Mouse (Mus musculus) cerebral cortex, adult 2 months (tissue): ENCODE data around the gene St6galnac6.

Experiments used
- WGBS: fragments of 180-500 bp; shearing (Covaris S2); methylation state at CpG from one replicate; pipeline ENCODE4 v1.1.7; 2018; 5-methylcytosine and 5-hydroxymethylcytosine counted together

St6galnac6 gene

DNA sequence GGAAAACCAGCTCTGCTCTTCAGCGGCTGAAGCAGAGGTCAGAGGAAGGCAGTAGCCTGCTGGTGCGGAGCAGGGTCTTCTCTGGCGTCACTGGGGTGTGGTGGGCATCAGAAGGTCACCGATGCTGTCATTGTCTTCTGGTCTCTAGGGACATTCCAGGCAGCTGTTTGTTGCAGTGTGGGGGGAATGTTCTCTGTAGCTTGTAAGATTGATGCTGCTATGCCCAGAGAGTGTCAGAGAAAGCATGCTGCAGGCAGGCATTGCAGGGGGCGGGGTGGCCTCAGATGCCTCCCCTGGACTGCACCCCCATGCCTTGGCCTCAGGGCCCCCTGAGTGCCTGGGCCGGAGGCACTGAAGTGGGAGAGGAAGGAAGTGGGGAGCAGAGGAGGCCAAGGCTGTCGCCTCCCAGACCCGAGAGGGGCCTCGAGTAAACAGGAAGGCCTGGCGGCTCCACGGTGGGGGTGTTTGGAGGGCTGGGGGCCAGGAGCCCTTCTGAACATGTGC is 38.3 kb downstream of the St6galnac6 start:
- 55% methylated on average over 11 of the region's 11 CpGs for WGBS

DNA sequence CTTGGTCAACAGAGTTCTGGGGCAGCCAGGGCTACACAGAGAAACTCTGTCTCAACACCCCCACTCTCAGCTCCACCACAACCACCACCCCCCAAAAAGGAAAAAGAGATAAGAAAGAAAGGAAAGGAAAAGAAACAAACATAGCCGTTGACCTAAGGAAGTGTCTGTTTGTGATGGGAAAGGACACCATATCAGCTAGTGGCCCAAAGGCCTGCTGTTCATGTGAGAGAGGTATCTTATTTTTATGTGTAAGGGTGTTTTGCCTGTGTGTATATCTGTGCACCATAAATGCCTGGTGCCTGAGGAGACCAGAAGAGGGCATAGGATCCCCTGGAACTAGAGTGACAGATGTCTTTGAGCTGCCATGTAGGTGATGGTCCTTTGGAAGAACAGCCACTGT is 40.1 kb downstream of the St6galnac6 start:
- 84% methylated on average over 1 of the region's 1 CpGs for WGBS

DNA sequence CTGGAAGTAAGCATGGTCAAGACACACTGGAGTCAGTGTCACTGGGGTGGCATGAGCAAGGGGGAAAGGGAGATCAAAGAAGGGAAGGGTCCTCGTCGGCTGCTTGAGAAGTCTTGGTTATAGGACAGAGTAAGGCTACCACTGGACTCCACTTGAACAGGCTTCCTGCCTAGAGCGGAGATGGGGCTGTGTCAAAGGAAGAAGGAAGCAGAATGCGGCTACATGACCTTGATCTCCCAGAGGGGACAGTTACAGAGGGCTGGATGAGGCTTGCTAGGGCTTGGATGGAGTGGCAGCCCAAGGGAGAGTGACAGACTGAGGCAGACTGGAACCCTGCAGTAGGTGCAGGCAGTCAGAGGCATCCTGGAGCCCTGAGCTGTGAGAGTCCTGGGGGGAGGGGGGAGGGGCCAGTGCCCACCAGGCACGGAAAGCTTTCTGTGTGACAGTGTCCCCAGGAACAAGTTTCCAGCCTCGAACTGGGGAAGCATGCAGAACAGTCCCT is 41.1 kb downstream of the St6galnac6 start:
- 70% methylated on average over 6 of the region's 6 CpGs for WGBS

DNA sequence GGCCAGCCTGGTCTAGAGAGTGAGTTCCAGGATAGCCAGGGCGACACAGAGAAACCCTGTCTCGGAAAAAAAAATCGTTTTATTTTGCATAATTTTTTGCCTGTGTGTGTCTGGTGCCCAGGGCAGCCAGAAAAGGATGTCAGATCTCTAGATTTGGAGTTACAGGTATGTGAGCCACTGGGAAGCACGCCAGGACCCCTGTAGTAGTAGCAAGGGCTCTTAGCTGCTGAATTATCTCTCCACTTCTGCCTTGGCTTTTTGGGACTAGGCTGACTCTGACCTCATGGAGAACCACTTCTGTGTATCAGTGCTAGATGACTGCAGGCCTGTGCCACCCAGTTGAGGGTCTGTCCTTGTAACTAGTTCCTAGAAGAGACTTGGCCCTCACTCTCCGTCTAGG is 42.3 kb downstream of the St6galnac6 start:
- 84% methylated on average over 5 of the region's 5 CpGs for WGBS

DNA sequence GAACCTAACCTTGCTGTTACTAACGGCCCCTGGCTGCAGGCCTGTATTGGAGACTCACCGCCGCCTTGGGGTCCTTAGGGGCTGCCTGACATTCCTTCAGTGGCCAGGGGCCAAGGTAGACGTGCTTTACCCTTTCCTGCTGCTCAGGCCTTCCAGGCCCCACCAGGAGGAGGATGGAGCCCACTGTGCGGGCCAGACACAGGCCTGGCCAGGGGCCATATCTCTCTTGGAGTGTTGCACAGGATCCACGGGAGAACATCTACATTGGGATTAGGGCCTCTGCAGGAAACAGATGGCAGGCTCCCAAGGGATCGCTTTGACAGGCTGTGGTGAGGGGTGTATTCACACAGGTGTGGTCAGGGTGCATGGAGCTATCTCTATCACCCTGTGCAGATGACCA is 43.3 kb downstream of the St6galnac6 start:
- 74% methylated on average over 7 of the region's 7 CpGs for WGBS

DNA sequence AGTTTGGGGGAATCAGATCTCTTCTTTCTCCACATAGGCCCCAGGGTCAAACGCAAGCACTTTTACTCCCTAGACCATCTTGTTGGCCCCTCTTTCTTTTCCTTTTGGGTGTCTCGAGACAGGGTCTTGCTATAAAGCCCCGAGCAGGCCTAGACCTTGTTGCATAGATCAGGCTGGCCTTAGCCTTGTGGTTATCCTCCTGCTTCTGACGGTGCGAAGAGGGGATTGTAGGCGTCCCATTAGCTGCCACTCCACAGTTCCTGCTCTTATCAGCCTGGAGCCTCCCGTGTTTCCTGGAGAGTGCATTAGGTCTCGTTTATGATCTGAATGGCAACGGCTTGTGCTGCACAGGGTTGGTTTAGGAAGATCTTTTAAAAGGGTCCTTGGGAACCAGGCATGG is 44.6 kb downstream of the St6galnac6 start:
- WGBS = 90% methylated on average over 9 of the region's 9 CpGs

DNA sequence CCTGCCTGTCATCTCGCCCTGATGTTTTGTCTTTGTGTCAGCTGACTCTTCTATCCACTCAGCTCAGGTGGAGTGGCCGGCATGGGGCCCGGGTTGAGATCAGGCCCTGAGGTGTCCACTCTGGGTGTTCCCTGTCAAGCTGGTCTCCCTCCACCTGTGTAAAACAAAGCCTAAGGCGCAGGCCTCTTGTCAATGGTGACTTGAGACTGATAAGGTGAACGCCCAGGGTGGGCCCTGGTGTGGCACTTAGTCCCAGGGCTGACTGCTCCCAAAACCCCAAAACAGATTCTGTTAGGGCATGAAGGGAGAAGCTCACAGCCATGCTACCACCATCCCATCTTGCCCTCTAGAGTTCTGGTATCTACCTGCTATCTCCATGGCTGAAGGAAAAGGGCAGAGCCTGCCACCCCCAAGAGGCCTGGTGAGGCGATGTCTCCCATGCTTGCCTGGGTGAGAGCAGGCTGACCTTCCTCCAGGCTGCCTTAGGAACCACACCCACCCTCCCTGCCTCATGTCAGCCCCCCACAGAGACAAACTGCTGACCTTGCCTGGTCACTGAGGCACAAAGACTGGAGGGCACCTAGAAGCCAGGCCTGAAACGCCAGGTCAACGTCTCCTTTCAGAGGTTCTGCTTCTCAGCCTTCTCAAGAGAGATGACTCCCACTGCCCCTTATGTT is 45.4 kb downstream of the St6galnac6 start:
- WGBS = 89% methylated on average over 8 of the region's 8 CpGs

DNA sequence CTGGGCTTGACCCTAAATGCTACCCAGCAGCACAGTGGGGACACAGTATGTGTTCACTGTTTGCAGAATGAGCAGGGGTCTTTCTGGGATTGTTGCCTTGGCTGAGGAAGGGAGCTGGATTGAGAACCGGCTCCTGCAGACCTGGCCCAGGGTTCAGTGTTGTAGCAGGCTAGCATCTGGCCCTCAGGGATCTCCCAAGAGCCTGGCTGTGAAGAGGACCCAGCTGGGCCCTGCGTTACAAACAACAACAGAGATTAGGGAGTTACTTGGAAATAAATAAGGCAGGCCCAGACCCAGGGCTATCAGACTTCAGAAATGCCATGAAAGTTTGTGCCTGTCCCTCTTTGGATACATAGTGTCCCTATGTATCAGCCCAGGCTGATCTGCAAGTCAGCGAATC is 46.1 kb downstream of the St6galnac6 start:
- WGBS = 71% methylated on average over 3 of the region's 3 CpGs

DNA sequence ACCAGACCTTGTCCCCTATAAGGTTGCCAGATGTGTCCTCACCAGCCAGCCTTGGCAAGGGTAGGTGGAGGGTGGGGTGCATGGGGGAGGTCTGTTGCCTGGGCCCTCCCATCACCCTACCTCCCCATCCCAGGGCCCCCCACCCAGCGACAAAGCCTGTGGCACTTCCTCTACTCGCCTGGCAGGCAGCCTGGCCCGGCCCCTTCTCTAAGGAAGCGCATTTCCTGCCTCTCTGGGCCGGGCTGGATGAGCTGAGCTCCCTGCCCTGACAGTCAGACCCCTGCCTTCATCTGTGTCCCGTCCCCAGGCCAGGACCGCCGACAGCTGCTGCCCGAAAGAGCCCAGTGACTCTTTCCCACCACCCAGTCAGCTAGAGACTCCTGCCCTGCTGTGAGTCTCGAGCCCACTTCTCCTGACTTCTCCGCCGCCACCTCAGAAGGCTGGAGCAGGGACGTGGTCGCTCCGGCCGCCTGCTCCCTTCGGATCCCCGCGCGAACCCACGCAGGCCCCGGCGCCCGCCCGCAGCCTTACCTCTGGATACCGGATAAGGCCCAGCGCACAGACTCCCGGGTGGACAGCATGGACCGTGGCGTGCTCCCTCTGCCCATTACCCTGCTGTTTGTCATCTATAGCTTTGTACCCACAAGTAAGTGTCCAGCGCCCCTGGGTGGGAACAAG is 47.0 kb downstream of the St6galnac6 start, which contains the start of gene Eng:
Gene Eng, plus strand, starts transcription at position 217 of the 678 bp plus-strand sequence.
- WGBS = 64% methylated on average over 31 of the region's 31 CpGs

DNA sequence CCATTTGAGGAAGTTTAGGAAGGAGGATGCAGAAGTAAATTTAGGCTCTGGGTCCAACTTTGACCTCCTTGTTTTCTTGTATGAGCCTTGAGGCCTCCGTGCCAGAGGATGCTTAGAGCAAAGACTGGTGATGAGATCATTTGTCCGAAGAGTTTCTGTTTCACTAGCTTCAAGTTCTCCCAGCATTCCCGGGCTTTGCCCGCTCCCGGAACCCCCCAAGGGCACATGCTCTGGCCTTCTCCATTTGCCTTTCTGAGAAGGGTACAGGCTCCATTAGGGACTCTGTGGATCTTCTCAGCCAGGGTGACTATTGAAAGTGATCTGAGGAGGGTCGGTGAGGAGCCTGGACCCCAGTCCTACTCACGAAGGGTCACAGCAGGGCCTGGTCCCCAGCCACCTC is 47.9 kb downstream of the St6galnac6 start:
- WGBS = 73% methylated on average over 7 of the region's 7 CpGs

DNA sequence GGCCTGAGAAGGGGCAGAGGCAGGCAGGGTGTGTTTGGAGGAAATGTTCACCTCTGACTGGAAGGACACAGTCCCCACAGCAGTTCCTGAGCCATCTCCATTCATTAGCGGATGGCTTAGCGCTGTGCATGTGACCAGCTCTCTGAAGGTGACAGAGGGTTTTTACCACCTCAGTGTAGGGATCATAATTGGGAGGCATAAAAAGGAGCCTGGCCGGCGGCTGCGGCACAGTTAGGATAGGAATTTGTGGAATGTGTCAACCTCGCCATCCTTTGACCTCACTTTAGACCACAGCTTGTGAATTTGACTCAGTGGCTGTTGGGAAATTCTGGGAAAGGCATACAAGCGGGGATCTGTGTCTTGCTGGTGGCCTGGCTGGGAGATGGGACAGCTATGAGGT is 54.3 kb downstream of the St6galnac6 start:
- 68% methylated on average over 7 of the region's 7 CpGs for WGBS

DNA sequence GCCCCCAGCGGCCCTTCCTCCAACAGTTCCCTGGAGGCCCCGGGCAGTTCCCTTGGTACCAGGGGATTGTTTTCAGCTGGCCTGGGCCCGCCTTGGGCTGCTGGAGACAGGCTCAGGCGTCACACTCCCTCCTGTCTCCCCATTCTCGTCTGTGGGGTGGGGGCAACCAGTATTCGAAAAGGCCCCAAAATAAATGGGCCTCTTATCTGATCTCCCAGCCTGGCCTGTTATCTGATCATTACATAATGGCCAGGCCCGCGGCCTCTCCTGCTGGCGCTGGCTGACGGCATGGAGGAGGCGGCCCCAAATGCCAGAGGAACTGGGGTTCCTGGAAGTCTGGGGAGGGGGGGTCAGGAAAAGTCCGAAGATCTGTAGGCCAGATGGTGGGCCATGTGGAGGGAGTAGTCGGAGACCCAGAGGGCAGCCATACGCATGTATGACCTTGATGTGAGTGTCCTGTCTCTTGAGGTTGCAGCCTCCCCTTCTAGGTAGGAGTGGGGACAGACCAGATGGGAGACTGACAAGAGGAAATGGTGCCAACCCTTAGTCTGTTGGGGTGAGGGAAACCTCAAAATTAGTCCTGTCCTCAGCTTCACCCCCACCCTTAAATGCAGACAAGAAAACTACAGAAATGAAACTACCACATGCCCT is 55.4 kb downstream of the St6galnac6 start:
- WGBS = 77% methylated on average over 14 of the region's 14 CpGs

DNA sequence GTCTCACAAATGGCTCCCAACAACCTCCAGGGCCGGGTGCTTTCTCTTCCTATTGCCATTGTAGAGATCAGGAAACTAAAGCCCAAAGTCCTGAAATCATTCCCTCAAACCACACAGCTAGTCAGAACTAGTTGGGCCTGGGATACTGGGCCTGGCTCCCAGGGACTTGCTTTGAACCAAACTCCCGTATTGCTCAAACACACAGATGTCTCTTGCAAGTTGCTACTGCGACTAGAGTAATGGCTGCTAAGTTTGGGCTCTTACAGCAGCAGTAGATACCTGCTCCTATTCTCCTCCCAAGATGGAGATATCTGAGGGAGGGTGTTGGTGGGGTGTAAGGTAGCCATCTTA is 55.9 kb downstream of the St6galnac6 start:
- 81% methylated on average over 3 of the region's 3 CpGs for WGBS

DNA sequence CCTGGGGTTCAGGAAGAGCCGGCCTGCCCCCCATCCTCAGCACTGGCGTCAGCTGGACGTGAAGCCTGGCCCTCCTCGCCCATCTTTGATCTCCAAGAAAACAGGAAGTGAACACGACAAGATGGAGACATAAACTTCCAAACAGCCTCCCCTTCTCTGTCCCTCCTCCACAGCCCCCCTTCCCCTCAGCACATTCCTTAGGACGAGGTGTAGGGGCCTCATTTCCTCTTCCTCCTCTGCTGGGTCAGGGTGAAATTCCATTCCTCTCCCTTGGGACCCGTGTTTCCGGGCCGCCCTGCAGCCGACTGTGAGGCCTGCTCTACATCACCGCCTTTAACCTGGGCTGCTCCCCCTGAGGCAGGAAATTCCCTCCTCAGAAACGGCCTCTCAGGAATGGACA is 56.3 kb downstream of the St6galnac6 start:
- 76% methylated on average over 12 of the region's 12 CpGs for WGBS

DNA sequence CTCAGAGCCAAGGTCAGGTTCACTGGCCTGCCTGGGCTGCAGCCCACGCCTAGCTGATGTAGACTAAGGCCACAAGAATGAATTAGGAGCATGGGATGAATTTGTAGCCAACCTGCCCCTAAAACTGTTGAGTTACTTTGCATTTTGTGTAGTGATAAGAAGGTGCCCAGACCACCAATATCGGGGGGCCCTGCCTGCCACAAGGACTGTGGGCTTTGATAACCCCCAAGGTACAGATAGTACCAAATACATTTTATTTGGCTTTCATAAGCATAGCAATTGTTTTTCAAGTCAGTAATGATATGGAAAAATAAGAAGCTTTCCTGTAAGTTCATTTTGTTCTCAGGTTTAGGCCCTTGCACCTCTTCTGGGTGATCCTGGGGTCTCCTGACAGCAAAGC is 59.4 kb downstream of the St6galnac6 start:
- WGBS = 93% methylated on average over 2 of the region's 2 CpGs

DNA sequence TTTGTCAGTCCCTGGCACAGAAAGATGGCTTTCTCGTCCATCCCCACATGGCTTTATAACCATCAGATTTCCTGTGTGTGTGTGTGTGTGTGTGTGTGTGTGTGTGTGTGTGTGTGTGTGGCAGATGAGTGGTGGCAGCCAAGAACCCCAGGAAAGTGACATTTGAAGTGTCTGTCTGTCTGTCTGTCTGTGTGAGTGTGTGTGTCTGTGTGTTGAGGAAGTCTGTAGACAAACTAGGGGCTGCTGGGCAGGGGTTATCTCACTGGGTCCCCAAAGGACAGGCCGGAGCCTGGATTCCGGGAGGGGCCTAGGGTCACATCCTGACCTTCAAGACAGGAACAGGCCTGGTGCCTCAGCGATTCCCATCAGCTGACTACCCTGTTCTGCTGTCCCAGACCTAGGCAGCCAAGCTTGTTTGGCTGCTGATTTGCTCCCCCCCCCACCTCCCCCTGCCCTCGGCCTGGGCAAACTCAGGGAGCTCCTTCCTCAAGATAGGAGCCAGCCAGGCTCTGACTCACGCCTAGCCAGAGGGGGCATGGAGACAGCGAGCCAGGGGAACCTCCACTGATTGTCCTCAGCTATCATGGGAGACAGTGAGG is 62.1 kb downstream of the St6galnac6 start:
- WGBS = 67% methylated on average over 7 of the region's 7 CpGs

DNA sequence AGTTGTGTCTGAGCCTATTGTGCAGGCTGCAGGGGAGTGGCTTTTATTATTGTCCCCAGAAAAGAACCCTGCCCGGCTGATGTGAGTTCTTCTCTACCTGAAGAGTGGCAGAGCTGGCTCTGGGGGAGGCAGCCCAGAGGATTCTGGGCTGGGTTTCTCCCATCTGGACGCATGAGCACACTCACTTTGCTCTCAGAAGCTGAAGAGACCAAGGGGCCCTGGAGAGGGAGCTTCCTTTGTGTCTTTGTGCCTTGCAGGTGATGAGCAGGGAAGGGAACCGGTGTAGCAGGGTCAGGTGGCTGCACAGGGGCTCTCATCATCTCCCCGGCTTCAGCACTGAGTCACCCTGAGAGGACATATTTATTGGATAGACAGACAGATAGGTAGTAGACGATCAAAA is 62.8 kb downstream of the St6galnac6 start:
- WGBS = 69% methylated on average over 5 of the region's 5 CpGs

DNA sequence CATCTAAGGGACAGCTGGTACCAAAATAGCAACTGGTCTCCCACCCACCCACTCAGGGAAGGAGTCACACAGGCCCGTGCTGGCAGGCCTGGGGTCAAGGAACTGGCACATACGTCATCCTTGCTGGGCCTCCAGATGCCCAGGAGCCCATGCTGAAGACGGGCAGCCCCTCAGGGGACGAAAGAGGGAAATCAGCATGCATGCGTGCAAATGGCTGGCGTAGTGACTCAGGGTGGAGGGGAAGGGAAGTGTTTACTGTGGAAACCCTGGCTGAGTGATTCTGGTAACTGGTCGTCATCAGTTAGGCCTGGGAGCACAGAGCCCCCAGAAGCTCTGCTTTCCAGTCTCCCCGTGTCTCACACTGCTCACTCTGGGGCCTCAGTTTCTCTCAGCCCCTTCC is 65.8 kb downstream of the St6galnac6 start:
- 80% methylated on average over 8 of the region's 8 CpGs for WGBS

DNA sequence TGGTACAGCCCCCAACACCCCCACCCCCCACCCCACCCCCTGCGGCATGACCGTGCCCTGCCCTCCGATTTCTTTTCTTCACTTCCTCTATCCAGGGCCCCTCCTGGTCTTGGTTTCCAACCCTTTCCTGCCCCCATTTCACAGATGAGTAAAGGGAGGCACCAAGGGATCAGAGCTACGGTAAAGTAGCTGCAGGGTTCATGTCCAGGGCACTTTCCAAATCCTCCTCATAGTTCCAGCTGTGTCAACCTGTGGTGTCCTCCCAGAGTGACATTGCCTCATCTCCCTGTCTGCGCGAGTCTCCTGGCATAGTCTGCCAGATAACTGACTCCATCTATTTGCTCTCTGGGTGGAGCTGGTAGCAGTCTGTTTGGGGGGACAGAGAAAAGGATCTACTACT is 66.3 kb downstream of the St6galnac6 start:
- 90% methylated on average over 6 of the region's 6 CpGs for WGBS

DNA sequence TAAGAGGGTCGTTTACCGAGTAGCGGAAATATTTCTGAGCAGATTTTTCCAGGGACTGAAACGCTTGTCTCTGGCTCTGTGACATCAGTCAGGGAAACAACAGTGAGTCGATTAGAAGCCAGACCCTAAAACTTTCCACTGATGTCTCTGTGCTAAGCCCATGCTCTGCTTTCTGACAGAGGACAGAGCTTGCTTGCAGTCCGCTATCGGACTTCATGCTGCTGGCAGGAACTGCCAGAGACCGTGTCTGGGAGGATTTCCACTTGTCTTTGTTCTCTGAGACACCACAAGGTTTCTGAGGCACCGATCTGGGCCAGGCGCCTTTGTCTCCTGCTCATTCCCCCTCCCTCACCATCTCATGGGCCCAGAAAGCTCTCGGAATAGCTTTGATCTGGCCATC is 68.3 kb downstream of the St6galnac6 start:
- WGBS = 48% methylated on average over 11 of the region's 11 CpGs

DNA sequence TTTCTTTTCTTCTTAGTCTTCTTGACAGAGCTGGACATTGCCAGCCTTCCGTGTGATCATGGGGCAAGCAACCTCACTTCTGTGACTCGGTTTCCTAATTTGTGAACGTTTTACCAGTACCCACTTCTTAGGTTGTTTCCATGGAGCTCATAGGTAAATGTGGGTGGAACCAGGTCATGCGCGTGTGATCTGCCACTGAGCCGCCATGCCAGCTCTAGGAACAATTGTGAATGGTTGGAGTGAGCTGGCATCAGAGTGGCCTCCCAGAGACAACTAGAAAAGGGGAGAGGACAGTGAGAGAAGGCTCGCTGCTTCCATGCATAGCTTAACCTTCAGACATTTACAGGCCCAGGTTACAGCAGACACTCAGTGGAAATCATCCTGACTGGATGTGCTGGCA is 68.7 kb downstream of the St6galnac6 start:
- 61% methylated on average over 7 of the region's 7 CpGs for WGBS

DNA sequence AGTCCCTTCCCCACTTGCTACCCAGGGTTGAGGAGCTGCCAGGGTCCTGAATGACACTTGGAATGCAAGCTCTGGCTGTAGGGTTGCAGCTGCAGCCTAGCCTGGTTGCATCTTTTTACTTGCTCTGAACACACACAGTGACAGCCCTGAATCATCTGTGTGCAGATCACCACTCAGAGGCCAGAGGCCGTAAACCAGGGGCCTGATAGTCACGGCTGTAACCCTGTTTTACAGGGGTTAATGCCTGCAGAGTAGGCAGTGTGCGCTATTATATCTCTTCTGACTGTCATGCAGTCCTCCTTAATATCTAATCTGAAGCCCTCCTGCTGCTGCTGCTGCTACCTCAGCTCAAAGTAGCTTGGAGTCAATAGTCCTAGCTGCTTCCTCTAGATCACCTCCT is 70.4 kb downstream of the St6galnac6 start:
- 92% methylated on average over 3 of the region's 3 CpGs for WGBS
